Mouse (Mus musculus): ENCODE results near the gene Spats2l.

Spats2l gene

GRCm38 (mm10) chr1:57774001-57774667 is at the start of gene Spats2l:
TSS of gene Spats2l (plus strand) at chr1:57774162.
- DNase-seq (ENCODE audit: low spot score in 2 of 2): peak in 1 of 2 experiments; percentile 25

- no peak for DNase-seq (ENCODE audit: low spot score in 2 of 2)
These were observed 48.7 kb upstream of the Spats2l start for GRCm38 (mm10) chr1:57725268-57725667.

- DNase-seq (ENCODE audit: low spot score in 2 of 2): no peak
These were observed 38.1 kb upstream of the Spats2l start for GRCm38 (mm10) chr1:57735877-57736276.

- peak in 1 of 2 experiments; percentile 21 for DNase-seq (ENCODE audit: low spot score in 2 of 2)
These were observed 32.2 kb upstream of the Spats2l start for GRCm38 (mm10) chr1:57741740-57742139.

- DNase-seq (ENCODE audit: low spot score in 2 of 2): no peak
These were observed 31.7 kb upstream of the Spats2l start for GRCm38 (mm10) chr1:57742266-57742665.

- no peak for DNase-seq (ENCODE audit: low spot score in 2 of 2)
These were observed 22.2 kb upstream of the Spats2l start for GRCm38 (mm10) chr1:57751781-57752180.

GRCm38 (mm10) chr1:57766396-57766795 is 7.6 kb upstream of the Spats2l start:
- DNase-seq (ENCODE audit: low spot score in 2 of 2): no peak

- no peak for DNase-seq (ENCODE audit: low spot score in 2 of 2)
These were observed 636 bp upstream of the Spats2l start for GRCm38 (mm10) chr1:57773326-57773725.

GRCm38 (mm10) chr1:57774668-57775495 is 920 bp downstream of the Spats2l start:
- DNase-seq (ENCODE audit: low spot score in 2 of 2): peak; percentile 81 to 82

GRCm38 (mm10) chr1:57775496-57775790 is 1.5 kb downstream of the Spats2l start:
- no peak for DNase-seq (ENCODE audit: low spot score in 2 of 2)

GRCm38 (mm10) chr1:57776671-57777281 is 2.8 kb downstream of the Spats2l start:
- DNase-seq (ENCODE audit: low spot score in 2 of 2): no peak

GRCm38 (mm10) chr1:57784300-57784699 is 10.3 kb downstream of the Spats2l start:
- no peak for DNase-seq (ENCODE audit: low spot score in 2 of 2)

- no peak for DNase-seq (ENCODE audit: low spot score in 2 of 2)
These were observed 15.9 kb downstream of the Spats2l start for GRCm38 (mm10) chr1:57789831-57790230.

GRCm38 (mm10) chr1:57792212-57792611 is 18.2 kb downstream of the Spats2l start:
- DNase-seq (ENCODE audit: low spot score in 2 of 2): no peak

- no peak for DNase-seq (ENCODE audit: low spot score in 2 of 2)
These were observed 21.9 kb downstream of the Spats2l start for GRCm38 (mm10) chr1:57795838-57796237.

- DNase-seq (ENCODE audit: low spot score in 2 of 2): no peak
These were observed 25.4 kb downstream of the Spats2l start for GRCm38 (mm10) chr1:57799398-57799797.

GRCm38 (mm10) chr1:57800846-57801245 is 26.9 kb downstream of the Spats2l start:
- DNase-seq (ENCODE audit: low spot score in 2 of 2): no peak

- no peak for DNase-seq (ENCODE audit: low spot score in 2 of 2)
These were observed 32.2 kb downstream of the Spats2l start for GRCm38 (mm10) chr1:57806126-57806525.

GRCm38 (mm10) chr1:57807882-57808281 is 33.9 kb downstream of the Spats2l start:
- DNase-seq (ENCODE audit: low spot score in 2 of 2): no peak

GRCm38 (mm10) chr1:57810221-57810620 is 36.3 kb downstream of the Spats2l start:
- DNase-seq (ENCODE audit: low spot score in 2 of 2): no peak

GRCm38 (mm10) chr1:57817103-57817502 is 43.1 kb downstream of the Spats2l start:
- DNase-seq (ENCODE audit: low spot score in 2 of 2): no peak

GRCm38 (mm10) chr1:57820428-57820997 is 46.6 kb downstream of the Spats2l start:
- no peak for DNase-seq (ENCODE audit: low spot score in 2 of 2)

Measured in urinary bladder, postnatal 4 days (tissue).